Mouse (Mus musculus): Measurements from ENCODE around the gene Ezr. TPM values are rescaled to one million over a fixed set of nuclear protein-coding genes. Genes with fewer than 3 reads are reported as not detected.

Ezr gene
- 100 to 1,000 TPM; 209 to 289 TPM for polyA plus RNA-seq (2017; shearing (Covaris generic))

GRCm38 (mm10) chr17:6782611-6783005, at the start of gene Ezr:
Ezr (minus strand) TSS chr17:6782784.

Other genes starting within 250 kb of the Ezr start
- 10 to 100 TPM; 19.8 to 24.2 TPM for gene Dynlt1c, start 181.1 kb downstream of the Ezr start, polyA plus RNA-seq (2017; shearing (Covaris generic))
- 10 to 100 TPM; 69.7 to 88.2 TPM for gene Dynlt1f, start 126.9 kb downstream of the Ezr start, polyA plus RNA-seq (2017; shearing (Covaris generic))
- 1 to 10 TPM; 4.1 to 7.0 TPM for gene Sytl3, start 123.7 kb downstream of the Ezr start, polyA plus RNA-seq (2017; shearing (Covaris generic))
- 10 to 100 TPM; 26.6 to 35.1 TPM for gene Rsph3b, start 165.9 kb upstream of the Ezr start, polyA plus RNA-seq (2017; shearing (Covaris generic))
- 10 to 100 TPM; 32.6 to 33.5 TPM for gene Tagap1, start 178.4 kb upstream of the Ezr start, polyA plus RNA-seq (2017; shearing (Covaris generic))
- gene Rnaset2b, start 187.8 kb upstream of the Ezr start, polyA plus RNA-seq (2017; shearing (Covaris generic)) = 1,000 to 10,000 TPM; 1,040 to 1,460 TPM
- under 1 TPM; 0.53 to 0.93 TPM for gene Gm49721, start 196.1 kb upstream of the Ezr start, polyA plus RNA-seq (2017; shearing (Covaris generic))
- gene Gm1604a, start 242.8 kb upstream of the Ezr start, polyA plus RNA-seq (2017; shearing (Covaris generic)) = not detected